Mouse (Mus musculus): ENCODE measurements at regions not wholly inside any gene's neighbourhood (a gene's known extent, or its start where the extent isn't known, plus 50 kb on each side); places are given as distances from the start of the nearest gene placed in this dataset.

GRCm38 (mm10) chr2:34014868-34015639 is 127.3 kb upstream of the Mvb12b start:
- ChIA-PET CTCF (no interaction called here), POLR2A (interaction anchor here (0.9 kb wide), 1 partner anchor 25 kb away, joined by 3 read pairs; no protein-coding TSS in a partner anchor)
- H3K27me3 ChIP-seq = no peaks in the 10 kb centered on the region
- in situ Hi-C loops (cut with MboI; ENCODE audit: low pct_unique_long_range_greater_than_20kb) = no loop called here
- no peak for TF ChIP-seq CTCF (IDR thresholded peaks at IDR 0.05)
- DNase-seq (ENCODE audit: low read depth, low spot score) (no peak), ATAC-seq (no peak)

GRCm38 (mm10) chr2:34010166-34010565 is 122.4 kb upstream of the Mvb12b start:
- no peak for DNase-seq (ENCODE audit: low read depth, low spot score)
- ChIA-PET POLR2A (no interaction called here), CTCF (no interaction called here)
- in situ Hi-C loops (cut with MboI; ENCODE audit: low pct_unique_long_range_greater_than_20kb) = no loop called here
- H3K27me3 ChIP-seq = peaks cover 4% of the 10 kb centered on the region
- ATAC-seq = no peak
- TF ChIP-seq CTCF (IDR thresholded peaks at IDR 0.05) = no peak

GRCm38 (mm10) chr2:34007916-34008315 is 120.2 kb upstream of the Mvb12b start:
- DNase-seq (ENCODE audit: low read depth, low spot score) (no peak), ATAC-seq (no peak)
- H3K27me3 ChIP-seq = peaks cover 7% of the 10 kb centered on the region
- TF ChIP-seq CTCF (IDR thresholded peaks at IDR 0.05) = no peak
- POLR2A ChIA-PET = no interaction called here
- in situ Hi-C loops (cut with MboI; ENCODE audit: low pct_unique_long_range_greater_than_20kb) = no loop called here
- CTCF ChIA-PET = no interaction called here

GRCm38 (mm10) chr2:33997106-33997505 is 109.4 kb upstream of the Mvb12b start:
- no peak for DNase-seq (ENCODE audit: low read depth, low spot score)

GRCm38 (mm10) chr2:33996331-33996730 is 108.6 kb upstream of the Mvb12b start:
- no peak for TF ChIP-seq CTCF (IDR thresholded peaks at IDR 0.05)

More at GRCm38 (mm10) chr2:33997106-33997505, 109.4 kb upstream of the Mvb12b start:
- TF ChIP-seq CTCF (IDR thresholded peaks at IDR 0.05) = no peak
- CTCF ChIA-PET = no interaction called here
- peaks cover 15% of the 10 kb centered on the region for H3K27me3 ChIP-seq
- in situ Hi-C loops (cut with MboI; ENCODE audit: low pct_unique_long_range_greater_than_20kb) = loop anchor here (25.0 kb wide), 1 partner anchor 515 kb away; no protein-coding TSS in a partner anchor
- ATAC-seq = no peak
- POLR2A ChIA-PET = no interaction called here

GRCm38 (mm10) chr2:33991299-33991698 is 103.6 kb upstream of the Mvb12b start:
- no peak for ATAC-seq
- ChIA-PET POLR2A (no interaction called here), CTCF (interaction anchor here (1.2 kb wide), 1 partner anchor 13 kb away, joined by 4 read pairs; no protein-coding TSS in a partner anchor)

More at GRCm38 (mm10) chr2:33996331-33996730, 108.6 kb upstream of the Mvb12b start:
- DNase-seq (ENCODE audit: low read depth, low spot score) (no peak), ATAC-seq (no peak)
- ChIA-PET CTCF (no interaction called here), POLR2A (no interaction called here)
- peaks cover 15% of the 10 kb centered on the region for H3K27me3 ChIP-seq
- in situ Hi-C loops (cut with MboI; ENCODE audit: low pct_unique_long_range_greater_than_20kb) = loop anchor here (25.0 kb wide), 1 partner anchor 516 kb away; no protein-coding TSS in a partner anchor

GRCm38 (mm10) chr2:33990711-33991110 is 103.0 kb upstream of the Mvb12b start:
- CTCF ChIA-PET = interaction anchor here (1.2 kb wide), 1 partner anchor 14 kb away, joined by 4 read pairs; no protein-coding TSS in a partner anchor
- in situ Hi-C loops (cut with MboI; ENCODE audit: low pct_unique_long_range_greater_than_20kb) = loop anchor here (25.0 kb wide), 1 partner anchor 522 kb away; no protein-coding TSS in a partner anchor
- POLR2A ChIA-PET = no interaction called here
- H3K27me3 ChIP-seq = peaks cover 9% of the 10 kb centered on the region
- DNase-seq (ENCODE audit: low read depth, low spot score) = no peak
- ATAC-seq = no peak
- TF ChIP-seq CTCF (IDR thresholded peaks at IDR 0.05) = no peak

More at GRCm38 (mm10) chr2:33991299-33991698, 103.6 kb upstream of the Mvb12b start:
- no peak for DNase-seq (ENCODE audit: low read depth, low spot score)
- in situ Hi-C loops (cut with MboI; ENCODE audit: low pct_unique_long_range_greater_than_20kb) = loop anchor here (25.0 kb wide), 1 partner anchor 521 kb away; no protein-coding TSS in a partner anchor
- no peak for TF ChIP-seq CTCF (IDR thresholded peaks at IDR 0.05)
- peaks cover 14% of the 10 kb centered on the region for H3K27me3 ChIP-seq

GRCm38 (mm10) chr2:33989555-33990370 is 102.0 kb upstream of the Mvb12b start:
- ChIA-PET POLR2A (interaction anchor here (0.8 kb wide), 1 partner anchor 25 kb away, joined by 3 read pairs; no protein-coding TSS in a partner anchor), CTCF (no interaction called here)
- TF ChIP-seq CTCF (IDR thresholded peaks at IDR 0.05) = no peak
- ATAC-seq = no peak
- H3K27me3 ChIP-seq = peaks cover 4% of the 10 kb centered on the region
- in situ Hi-C loops (cut with MboI; ENCODE audit: low pct_unique_long_range_greater_than_20kb) = loop anchor here (25.0 kb wide), 1 partner anchor 523 kb away; no protein-coding TSS in a partner anchor
- no peak for DNase-seq (ENCODE audit: low read depth, low spot score)

GRCm38 (mm10) chr2:33986420-33986819 is 98.7 kb upstream of the Mvb12b start:
- no peak for ATAC-seq
- ChIA-PET POLR2A (no interaction called here), CTCF (no interaction called here)
- DNase-seq (ENCODE audit: low read depth, low spot score) = no peak
- no peaks in the 10 kb centered on the region for H3K27me3 ChIP-seq
- no peak for TF ChIP-seq CTCF (IDR thresholded peaks at IDR 0.05)
- in situ Hi-C loops (cut with MboI; ENCODE audit: low pct_unique_long_range_greater_than_20kb) = loop anchor here (25.0 kb wide), 1 partner anchor 526 kb away; no protein-coding TSS in a partner anchor

- CTCF ChIA-PET = no interaction called here
- DNase-seq (ENCODE audit: low read depth, low spot score) = no peak
- POLR2A ChIA-PET = no interaction called here
- TF ChIP-seq CTCF (IDR thresholded peaks at IDR 0.05) = no peak
- in situ Hi-C loops (cut with MboI; ENCODE audit: low pct_unique_long_range_greater_than_20kb) = loop anchor here (25.0 kb wide), 1 partner anchor 527 kb away; no protein-coding TSS in a partner anchor
- no peaks in the 10 kb centered on the region for H3K27me3 ChIP-seq
- ATAC-seq = no peak
These were observed 97.6 kb upstream of the Mvb12b start for GRCm38 (mm10) chr2:33985316-33985715.

All from Patski (cell line).